Mouse (Mus musculus): ENCODE measurements around the gene Paqr5. TPM values are rescaled to one million over a fixed set of nuclear protein-coding genes. Genes with fewer than 3 reads are reported as not detected.

The Paqr5 gene
- total RNA-seq, 2 experiments from 2014 or later = 0.59 to 1.0 TPM

DNA sequence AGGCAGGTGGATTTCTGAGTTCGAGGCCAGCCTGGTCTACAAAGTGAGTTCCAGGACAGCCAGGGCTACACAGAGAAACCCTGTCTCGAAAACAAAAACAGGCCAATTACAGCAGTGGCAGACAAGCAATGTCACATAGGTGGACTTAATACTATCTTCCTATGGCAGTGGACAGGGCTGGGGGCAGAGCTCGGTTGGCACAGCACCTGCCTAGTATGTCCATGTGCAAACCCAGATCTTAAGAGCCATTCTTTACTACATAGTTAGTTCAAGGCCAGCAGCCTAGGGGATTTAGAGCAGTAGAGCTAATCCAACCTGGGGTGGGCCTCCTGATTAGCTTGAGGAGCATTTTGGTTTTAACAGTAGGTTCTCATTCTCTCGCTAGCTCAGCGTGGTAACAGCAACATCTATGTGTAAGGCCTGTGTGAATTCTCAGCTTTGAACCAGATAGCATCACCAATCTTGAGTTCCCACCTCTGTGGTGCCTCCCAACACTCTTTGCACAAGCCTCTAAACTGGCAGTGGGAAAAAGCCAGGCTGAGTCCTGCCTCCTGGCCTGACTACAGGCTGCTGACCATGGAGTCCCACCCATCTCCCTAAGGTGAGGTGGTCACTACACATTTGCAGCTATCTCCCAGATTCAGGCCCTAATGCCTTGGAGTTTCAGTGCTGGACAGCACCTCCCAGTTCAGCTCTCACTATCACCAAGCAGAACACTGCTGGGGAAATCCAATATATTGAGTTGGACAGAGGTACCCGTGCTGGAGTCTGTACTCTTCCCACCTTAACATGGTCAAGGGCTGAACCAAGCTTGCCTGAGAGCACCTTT, 115.1 kb downstream of the Paqr5 start:
- no peak for ATAC-seq (ENCODE audit: poor library complexity, severe bottlenecking)

DNA sequence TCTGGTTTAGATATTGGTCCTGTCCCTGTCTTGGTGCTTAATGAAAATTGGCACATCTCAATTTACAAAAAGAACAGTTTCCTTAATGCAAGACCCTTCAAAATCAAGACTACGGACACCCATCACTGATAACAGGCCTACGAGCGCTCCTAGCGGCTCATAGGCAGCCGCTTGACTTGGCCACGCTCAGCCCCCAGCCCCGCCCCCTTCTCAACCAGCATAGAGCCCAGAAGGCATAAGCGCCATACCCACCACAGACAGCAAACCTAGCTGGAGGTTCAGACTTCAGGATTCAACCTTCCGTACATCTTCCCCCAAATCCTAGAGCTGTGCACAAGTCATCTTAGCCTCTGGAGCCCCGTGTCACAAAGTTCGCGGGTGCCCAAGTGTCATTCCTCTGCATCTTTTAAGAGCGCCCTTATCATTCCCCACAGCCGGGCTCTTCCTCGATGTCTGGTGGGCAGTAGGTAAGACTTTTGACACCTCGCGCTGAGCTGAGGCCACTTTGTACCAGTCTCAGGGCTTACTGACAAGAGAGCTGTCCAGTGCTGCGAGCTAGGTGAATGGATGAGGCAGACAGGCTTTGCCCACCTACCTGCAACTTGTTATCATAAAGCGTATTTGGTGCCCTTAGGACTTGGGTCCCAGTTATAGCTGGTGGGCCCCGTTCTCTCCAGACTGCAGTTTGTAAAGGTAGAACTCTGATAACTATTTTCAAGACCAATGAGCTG, 116.0 kb downstream of the Paqr5 start:
- no peak for ATAC-seq (ENCODE audit: poor library complexity, severe bottlenecking)

GRCm38 (mm10) chr9:61909633-61910032, 117.0 kb downstream of the Paqr5 start:
- no peak for ATAC-seq (ENCODE audit: poor library complexity, severe bottlenecking)

DNA sequence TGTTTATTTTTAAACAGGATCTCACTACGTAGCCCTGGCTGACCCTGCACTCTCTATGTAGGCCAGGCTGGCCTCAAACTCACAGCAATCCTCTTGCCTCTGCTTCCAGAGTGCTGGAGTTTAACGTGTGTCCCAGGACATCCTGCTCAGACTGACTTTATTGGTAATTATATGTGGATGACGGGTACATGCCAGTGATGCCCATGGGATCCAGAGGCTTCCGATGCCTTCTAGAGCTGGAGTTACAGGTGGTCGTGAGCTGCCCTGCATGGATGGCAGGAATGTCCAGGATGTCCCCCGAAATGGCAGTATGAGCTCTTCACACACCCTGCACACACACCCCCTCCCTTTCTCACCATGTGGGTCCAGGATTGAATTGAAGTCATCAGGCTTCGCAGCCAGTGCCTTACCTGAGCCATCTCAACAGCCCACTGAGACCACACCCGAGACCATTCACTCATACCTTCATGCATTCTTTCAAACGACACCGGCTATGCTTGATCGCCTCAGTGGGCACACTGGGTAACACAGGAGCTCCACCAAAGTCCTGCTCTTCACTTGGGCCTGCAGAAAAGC, 117.7 kb downstream of the Paqr5 start:
- ATAC-seq (ENCODE audit: poor library complexity, severe bottlenecking) = no peak

DNA sequence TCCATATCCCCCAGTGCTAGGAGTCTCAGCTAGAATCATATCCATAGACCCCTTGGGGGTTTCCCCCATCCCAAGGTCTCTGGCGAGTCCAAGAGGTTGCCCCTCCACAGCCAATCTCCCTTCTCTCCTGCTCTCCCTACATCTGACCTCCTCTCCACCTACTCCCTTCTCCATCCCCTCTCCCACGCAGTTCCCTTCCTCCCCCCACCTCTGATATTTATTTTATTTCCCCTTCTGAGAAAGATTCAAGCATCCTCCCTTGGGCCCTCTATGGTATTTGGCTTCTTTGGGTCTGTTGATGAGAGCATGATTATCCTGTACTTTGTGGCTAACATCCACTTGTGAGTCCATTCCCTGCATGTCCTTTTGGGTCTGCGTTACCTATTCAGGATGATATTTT, 118.3 kb downstream of the Paqr5 start:
- ATAC-seq (ENCODE audit: poor library complexity, severe bottlenecking) = no peak

DNA sequence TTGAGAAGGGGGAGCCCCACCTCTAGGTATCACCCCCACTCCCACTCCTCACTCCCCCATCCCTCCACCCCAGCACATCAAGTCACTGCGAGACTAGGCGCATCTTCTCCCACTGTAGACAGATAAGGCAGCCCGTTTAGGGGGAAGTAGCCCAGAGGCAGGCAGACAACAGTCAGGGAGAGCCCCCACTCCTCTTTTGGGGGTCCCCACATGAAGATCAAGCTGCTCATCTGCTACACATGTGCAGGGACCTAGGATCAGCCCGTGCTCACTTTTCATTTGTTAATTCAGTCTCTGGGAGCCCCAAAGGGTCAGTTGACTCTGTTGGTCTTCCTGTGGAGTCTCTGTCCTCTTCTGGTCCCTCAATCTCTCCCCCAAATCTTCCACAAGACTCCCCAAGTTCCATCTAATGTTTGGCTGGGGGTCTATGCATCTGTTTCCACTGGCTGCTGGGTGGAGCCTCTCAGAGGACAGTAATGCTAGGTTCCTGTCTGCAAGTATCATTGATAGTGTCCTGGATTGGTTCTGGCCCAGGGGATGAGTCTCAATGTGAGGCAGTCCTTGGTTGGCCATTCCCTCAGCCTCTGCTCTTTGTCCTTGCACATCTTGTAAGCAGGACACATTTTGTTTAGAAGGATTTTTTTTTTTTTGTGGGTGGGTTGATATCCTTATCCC, 118.9 kb downstream of the Paqr5 start:
- no peak for ATAC-seq (ENCODE audit: poor library complexity, severe bottlenecking)

- ATAC-seq (ENCODE audit: poor library complexity, severe bottlenecking) = peak; percentile 83
Measured at GRCm38 (mm10) chr9:61906912-61907311, 119.7 kb downstream of the Paqr5 start.

- no peak for ATAC-seq (ENCODE audit: poor library complexity, severe bottlenecking)
Measured at GRCm38 (mm10) chr9:61905576-61905975, 121.1 kb downstream of the Paqr5 start.

DNA sequence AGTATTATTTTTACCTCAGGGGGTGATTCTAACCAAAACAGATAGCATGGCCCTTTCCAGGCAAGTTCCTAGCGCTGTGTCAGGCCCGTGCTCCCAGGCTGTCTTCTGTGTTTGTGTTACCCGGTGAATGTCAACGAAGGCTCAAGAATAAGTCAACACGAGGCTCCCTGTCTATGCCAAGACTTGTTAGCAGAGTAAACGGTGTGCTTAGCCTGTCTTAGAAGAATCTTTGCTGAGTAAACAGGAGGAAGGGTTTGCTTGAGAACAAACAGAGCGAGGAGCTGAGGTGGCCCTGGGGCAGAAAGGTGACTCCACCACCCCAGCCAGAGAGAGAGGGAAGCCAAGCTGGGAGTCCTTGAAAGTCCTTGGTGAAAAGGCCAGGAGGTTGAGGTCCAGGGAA, 122.5 kb downstream of the Paqr5 start:
- no peak for ATAC-seq (ENCODE audit: poor library complexity, severe bottlenecking)

Other genes starting within 250 kb of the Paqr5 start
- gene Rplp1, start 112.3 kb downstream of the Paqr5 start, total RNA-seq (2015) = 1,617 and 1,884 TPM in 2 replicates
- 3,108 and 3,204 TPM in 2 replicates for gene Rplp1, start 112.3 kb downstream of the Paqr5 start, total RNA-seq (2017)
- 160 and 172 TPM in 2 replicates for gene Kif23, start 80.1 kb downstream of the Paqr5 start, total RNA-seq (2015)
- gene Kif23, start 80.1 kb downstream of the Paqr5 start, total RNA-seq (2017) = 309 and 311 TPM in 2 replicates
- 7.6 and 8.5 TPM in 2 replicates for gene Glce, start 95.8 kb upstream of the Paqr5 start, total RNA-seq (2015)
- gene Glce, start 95.8 kb upstream of the Paqr5 start, total RNA-seq (2017) = 8.4 and 9.5 TPM in 2 replicates